Mouse (Mus musculus) spleen, adult 18-20 months (tissue): ENCODE results near the gene Ccdc8.
"Not testable (repeated sequence)": the region's sequence is repeated elsewhere in the genome, so short reads cannot be mapped to it uniquely, and the experiment has no call there.

ENCODE experiments used
- DNase-seq, 2 experiments: peaks; one replicate each; pipeline ENCODE4 v3.0.0; 2022; ENCODE audit warnings: mixed read lengths in 2 of 2

The Ccdc8 gene

DNA sequence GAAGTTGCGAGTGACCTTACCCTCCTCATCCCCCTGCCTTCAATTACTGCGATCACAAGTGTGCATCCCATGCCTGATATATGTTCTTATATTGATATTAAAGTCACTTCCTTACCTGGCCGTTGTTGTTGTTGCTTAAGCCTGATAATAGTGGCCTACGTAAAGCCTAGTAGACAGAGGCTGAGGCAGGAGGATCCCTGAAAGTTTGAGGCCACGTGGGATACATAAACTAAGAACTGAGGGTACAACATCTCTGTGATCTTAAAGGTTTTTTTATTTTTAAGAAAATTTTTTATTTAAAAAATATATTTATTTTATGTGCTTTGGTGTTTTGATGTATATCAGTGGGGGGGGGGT lies at the start of gene Ccdc8:
TSS of gene Ccdc8 (plus strand) at position 258 of the 357 bp plus-strand sequence.
- no peak for DNase-seq

DNA sequence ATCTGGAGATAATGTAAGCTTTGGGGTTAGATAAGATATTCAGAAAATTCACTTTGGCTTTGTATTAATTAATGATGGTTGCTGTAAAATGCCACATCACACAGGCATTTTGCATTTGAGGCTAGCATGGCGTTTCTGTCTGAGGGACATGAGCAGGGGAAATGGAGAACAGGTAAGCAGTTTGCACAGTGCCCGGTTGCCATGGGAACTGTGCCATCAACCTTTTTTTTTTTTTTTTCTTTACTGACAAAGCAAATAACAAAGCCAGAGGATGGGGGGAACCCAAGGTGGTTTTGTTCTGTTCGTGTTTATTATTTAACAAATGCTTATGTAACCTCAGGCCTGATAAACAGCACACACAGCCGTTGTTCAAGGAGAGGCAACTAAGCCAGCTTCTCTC lies 49.6 kb upstream of the Ccdc8 start:
- DNase-seq, result no peak

DNA sequence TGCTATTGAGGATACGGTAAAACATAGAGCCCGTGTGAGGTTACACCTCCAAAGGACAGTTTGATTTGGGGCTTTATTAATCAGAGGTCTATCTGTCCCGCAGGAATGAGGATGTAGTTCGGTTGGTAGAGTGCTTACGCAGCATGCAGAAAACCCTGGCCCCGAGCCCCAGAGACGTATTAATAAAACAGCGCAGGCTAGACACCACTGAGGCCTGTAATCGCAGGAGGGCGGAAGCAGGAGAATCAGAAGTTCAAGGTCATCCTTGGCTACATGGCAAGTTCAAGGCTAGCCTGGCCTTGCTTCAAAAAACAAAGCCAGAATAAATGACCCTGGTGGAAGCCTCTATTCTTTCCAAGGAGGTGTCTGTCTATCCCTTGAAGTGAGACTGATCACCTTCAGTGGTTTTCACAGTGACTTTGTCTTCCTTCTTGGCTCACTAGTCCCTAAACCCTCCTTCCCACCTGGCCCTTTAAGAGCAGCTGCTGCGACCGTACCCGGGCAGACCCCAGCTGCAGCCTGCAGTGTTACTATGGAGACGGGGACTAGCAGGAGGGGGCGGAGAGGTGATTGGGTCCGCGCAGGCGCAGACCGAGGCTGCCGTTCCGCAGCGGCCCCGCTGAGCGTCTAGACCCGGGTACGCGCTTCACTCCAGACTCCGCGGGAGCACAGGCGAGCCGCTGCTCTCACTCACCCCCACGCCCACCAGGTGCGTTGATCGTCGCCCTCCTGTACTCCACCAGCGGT lies 48.3 kb upstream of the Ccdc8 start, which contains the start of gene Pnmal2:
TSS of gene Pnmal2 (plus strand) at position 622 of the 747 bp plus-strand sequence.
- DNase-seq, result peak; percentile 40 to 54

DNA sequence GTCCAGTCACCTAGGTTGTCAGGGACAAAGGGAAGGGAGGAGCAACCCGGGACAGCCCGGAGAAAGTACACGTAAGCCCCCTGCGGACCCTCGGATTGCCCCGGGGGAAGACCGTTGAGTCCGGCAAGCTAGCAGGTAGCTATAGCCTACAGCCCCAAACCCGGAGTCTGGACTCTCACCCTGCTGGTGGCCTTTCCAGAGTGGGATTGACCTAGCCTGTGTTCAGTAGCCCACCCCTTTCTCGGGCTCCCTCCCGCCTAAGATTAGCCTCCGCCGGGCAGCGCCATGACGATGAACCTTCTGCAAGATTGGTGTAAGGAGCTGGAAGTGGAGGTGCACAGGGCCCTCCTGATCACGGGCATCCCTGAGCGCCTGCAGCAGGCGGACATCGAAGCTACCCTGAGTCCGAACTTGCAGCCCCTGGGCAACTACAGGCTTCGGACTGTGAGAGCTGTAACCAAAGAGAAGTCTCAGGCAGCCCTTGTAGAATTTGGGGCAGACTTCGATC lies 47.6 kb upstream of the Ccdc8 start:
- DNase-seq, result peak in 1 of 2 experiments; percentile 13

DNA sequence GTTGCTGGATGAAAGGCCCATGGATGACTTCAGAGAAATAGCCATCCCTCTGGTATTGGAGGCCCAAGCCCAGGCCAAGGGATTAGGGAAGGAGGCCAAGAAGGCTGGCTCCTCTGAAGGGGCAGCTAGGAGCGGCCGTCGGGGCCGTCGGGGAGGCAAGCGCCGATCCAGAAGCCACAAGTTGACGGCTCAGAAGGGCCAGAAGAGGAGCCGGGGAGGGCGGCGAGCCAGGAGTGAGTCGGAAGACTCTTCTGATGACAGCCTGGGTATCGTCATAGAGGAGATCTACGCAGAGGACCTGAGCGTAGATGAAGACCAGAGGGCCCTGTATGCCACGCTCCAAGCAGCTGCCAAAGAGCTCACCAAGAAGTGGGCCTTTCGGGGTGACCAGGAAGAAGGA lies 47.1 kb upstream of the Ccdc8 start:
- no peak for DNase-seq

DNA sequence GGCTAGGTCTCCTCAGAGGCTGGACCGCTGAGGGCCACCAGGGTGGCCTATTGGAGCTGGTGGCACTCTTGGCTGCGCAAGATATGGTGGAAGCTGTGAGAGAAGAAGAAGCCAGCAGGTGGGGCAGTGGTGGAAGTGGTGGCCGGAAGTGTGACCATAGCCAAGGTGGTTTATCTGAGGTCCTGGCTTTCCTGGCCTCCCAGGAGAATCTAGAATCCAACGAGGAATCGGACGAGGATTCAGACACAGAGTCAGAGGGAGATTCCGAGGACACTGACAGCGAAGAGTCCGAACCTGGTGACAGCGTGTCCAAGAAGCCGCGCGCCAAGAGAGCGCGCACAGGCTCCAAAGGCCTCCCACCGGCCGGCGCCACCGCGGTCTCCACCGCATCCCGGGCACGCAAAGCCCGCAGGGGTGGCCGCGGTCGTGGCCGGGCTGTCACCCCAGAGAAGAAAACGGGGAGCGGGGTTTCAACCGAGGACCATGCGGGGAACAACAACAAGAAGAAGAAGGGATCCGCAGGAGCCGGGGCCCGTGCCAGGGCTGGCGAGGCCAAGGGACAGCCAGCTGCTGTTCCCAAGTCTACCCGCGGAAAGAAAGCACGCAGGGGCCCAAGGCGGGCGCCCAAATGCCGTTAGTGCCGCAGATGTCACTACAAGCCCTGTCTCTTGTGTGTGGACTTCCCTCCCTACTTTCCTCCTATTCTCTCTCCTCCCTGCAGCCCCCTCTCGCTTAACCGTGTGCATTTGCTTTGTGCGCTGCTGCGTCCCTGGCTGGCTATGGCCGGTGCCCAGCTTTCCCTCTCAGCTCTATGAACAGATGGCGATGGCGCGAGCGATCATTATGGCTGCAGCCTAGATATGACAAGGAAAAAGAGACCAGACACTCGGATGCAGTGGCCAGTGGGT lies 45.8 kb upstream of the Ccdc8 start:
- no peak for DNase-seq

DNA sequence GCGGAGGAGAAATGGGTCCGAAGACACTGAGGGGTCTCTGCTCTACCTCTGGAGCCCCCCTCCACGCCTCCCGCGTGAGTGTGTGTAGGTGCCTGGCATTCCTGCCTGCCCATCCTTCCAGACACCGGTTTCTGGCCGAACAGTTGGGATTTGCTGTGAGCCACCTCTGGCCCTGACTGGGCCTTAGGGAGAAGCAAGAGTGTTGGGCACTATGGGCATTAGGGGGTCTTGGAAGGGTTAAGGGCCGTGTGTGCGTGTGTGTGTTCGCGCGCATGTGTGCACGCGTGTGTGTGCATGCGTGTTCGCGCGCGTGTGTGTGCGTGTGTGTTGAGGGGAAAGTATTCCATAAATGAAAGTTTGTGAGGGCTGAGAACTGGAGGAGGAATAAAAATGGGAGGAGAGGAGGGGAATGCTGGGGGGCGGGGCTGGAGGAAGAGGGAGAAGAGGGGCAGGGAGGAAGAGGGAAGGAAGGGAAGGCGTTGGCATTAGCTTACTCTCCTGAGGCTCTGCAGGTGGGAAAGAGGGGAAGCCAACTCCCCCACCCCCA lies 45.1 kb upstream of the Ccdc8 start:
- DNase-seq, result no peak

DNA sequence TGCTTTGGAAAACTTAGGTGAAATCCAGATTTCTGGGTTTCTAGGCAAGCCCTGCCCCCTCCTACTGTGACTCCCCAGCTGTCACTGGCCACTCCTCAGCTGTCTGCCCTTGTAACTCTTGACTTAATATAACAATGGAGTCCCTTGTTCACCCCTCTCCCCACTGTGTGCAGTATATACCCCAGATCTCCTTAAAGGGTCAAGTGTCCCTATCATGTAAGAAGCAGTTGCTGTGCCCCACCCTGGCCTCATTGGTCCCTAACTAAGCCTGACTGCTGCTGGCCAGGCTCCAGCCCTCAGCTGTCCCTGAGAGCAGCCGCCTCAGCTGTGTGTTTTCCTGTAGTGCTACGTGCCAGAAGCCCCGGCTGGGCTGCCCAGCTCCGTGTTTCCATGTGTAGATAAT lies 44.5 kb upstream of the Ccdc8 start:
- no peak for DNase-seq

DNA sequence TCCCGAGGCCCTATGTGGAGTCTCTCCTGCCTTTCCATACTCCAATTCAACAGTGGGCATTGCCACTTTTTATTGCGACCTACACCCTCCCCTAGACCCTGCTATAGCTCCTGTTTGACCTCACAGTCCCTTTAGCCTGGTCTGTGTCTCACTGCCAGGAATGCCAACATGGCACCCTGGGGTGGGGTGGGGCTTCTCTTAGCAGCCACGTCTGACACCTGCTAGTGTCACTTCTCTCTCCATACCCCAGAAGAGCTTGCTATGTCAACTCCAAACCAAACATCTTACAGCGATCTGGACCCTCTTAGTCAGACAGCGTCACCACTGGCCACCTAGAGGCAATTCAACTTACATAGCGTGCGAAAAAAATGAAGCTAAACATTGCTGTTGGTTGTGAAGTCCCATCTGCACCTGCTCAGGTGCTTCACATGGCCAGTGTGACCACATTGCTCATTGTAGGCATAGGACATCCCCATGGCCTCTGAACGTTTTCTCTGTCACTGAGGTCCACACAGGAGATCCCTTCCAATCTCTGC lies 43.5 kb upstream of the Ccdc8 start:
- DNase-seq, result no peak

DNA sequence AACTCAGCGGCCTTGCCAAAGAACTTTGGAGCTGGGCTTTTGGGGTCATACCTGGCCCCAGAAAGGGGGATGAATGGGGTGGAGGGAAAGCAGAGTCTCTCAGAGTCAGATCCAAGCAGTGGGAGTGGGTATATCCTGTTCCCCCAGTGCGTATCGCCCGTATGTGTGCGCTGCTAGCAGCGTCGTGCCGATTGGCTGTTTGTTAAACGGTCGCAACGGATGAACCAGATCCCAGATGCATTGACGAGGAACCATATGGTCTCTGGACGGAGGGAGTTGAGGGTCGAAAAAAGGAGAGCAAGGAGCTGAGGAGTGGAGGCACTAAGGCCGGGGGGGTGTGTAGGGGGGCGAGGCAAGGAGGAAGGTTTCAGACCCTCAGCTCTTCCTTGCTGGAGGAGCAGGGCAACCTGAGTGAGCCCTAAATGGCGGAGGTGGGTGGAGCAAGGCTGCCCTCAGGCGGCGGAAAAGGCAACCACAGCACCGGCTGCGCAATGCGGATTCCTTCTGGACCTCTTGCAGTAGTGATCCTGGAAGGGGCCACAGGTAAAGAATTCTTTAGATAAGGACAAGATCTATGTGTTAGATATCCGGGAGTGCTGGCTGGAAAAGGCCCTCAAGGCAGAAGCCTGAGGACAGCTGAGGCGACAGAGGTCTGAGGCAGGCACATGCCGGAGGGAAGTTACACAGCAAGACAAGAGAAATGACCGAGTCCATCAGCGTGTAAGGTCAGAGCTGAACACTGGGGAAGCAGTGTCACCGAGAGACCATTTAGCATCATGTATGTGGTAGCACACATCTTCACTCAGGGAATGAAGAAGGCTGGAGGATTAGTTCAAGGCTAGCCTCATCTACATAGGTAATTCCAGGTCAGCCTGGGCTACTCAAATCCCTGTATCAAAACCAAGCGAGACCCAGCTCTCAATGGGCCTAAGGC lies 42.3 kb upstream of the Ccdc8 start:
- DNase-seq, result peak; percentile 32 to 71

DNA sequence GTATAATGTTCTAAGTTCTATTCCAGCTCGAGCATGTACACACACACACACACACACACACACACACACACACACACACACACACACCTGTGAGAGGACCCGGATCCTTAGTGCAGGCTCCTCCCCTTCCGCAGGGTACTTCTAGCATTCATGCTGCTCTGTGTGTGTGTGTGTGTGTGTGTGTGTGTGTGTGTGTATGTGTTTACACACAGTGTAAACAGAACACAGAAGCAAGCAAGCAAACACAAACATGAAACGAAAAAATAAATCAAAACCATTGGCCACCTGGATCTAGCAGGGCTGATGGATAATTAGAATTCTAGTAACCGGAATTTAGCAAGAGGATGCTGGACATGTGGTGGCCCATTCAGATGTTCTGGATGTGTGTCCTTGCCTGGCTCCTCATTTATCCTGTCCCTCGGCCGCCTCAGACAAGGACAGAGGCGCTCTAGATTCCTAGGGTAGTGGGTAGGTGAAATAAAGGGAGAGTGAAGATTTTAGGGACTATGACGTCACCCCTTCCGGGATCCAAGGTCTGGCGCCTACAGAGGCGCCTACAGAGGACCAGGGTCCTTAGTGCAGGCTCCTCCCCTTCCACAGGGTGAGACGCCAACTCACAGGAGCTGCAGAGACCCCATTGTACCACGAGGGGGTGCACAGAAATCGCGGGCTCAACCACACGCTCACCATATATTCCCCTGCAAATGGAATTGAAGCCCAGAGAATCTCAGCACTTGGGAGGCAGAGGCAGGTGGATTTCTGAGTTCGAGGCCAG lies 41.5 kb upstream of the Ccdc8 start:
- DNase-seq, result peak; percentile 49 to 71

DNA sequence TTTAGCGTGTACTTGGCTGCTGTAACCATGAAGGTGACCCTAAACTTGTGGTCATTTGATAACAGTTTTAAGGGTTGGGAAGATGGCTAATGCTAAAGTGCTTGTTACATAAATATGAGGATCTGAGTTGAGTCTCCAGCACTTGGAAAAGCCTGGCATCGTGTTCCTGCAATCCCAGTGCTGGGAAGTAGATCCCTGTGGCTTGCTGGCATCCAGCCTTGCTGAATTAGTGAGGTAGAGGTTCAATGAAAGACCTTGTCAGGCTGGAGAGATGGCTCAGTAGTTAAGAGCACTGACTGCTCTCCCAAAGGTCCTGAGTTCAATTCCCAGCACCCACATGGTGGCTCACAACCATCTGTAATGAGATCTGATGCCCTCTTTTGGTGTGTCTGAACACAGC lies 38.7 kb upstream of the Ccdc8 start:
- DNase-seq, result not testable (repeated sequence)

DNA sequence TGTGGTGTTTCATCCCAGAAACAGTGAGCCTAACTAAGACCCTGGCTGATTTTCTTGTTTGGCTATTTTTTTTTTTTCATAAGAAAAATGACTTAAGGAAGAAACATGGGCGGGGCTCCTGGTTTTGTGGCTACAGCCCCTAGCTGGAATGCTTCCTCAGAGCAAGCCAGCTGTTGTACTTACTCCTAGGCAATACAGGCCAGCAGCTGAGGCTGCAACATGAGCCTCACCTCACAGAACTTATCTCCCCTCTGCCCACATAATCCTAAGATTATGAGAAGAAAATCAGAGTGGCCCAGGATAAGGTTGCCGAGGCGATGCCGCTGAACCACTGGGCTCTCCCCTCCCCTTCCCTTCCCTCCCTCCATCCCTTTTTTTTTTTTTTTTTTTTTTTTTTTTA lies 36.8 kb upstream of the Ccdc8 start:
- DNase-seq, result no peak

DNA sequence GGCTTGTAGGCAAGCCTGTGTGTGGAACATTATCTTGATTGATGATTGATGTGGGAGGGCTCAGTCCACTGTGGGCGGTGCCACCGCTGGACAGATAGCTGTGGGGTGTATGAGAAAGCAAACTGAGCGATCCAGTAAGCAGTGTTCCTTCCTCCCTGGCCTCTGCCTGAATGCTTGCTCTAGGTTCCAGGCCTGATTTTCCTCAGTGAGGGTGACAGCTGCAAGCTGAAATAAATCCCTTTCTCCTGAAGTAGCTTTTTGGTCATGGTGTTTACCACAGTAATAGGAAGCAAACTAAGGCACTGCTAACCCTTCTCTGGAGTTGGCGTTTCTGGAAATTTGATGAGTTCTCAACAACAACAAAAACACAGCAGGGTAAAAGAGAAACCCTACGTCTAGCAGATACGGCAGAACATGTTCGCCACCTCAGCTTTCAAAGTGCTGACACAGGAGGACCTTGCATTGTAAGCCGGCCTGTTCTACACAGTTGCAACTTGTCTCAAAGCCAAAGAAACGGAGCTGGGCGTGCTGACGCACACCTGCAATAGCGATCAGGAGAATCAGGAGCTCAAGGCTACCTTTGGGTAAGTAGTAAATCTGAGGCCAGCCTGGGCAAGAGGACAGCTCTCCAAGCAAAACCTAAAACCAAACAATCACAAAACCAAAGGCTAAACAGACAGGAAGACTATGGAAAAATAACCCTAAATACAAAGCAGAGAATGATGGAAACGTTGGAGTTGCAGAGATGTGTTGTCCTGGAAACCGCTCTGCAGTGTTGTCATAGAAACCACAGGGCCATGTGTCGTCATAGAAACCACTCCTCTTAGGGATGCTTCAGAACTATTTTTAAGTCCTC lies 35.9 kb upstream of the Ccdc8 start:
- no peak for DNase-seq

DNA sequence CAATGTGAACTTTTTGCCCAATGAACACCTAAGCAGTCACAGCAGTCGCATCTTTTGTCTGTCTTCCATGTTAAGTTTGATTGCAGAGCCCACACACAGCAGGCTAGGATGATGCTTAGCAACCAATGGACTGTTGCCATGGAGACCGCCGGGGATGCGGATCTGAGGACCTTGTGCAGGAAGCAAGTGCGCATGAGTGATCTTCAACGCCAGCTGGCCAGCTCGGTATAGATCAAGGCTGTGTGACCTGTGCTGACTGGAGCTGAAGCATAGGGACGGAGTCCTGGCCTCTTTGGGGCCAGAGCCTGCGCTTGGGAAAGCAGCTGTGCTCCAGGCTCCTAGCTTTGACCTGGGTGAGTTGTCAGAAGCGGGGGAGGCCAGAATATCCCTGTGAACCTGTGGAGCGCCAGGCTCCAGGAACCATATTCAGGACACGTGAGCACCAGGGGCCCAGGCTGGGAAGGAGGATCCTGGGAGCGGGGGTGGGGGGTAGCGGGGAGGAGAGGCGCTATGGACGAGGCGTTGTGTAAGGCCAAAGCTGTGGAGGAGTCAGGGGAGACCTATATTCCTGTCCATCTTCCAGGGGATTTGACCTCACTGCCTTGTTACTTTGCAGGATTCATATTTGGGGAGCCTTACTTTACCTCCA lies 32.8 kb upstream of the Ccdc8 start, which contains the start of gene Pnmal1:
TSS of gene Pnmal1 (plus strand) at position 141 of the 649 bp plus-strand sequence.
- DNase-seq, result no peak

DNA sequence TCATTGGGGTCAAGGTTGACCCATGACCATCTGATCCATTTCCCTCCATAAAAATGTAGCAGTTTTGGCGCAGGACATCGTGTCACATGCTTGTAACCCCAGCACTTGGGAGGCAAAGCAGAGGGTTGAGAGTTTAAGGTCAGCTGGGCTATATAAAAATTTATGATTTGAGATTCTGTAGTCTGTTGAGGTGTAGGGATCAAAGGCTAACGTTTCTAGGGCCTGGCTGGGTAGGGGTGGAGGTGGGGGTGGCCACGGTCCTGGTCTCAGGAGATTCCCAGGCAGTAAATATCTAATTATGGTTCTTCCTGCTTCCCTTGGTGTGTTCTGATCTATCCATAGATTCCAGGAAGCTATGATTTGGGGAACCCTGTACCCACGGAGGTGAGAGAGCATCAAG lies 30.8 kb upstream of the Ccdc8 start:
- DNase-seq, result no peak

DNA sequence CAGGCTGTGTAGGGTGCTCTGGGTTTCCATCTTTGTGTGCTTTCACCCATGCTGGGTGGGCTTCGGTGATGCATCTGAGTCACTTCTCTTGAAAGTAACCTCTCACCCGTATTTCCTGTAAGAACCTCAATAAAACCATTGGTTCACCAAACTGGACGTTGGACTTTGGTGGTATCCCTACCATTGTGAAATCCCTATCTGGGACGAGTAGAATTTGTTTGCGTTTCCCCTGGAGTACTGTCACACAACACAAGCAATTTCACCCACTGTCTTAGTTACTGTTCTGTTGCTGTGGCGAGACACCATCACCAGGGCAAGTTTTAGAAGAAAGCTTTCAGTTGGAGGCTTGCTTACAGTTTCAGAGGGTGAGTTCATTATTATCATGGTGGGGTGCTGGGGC lies 24.1 kb upstream of the Ccdc8 start:
- no peak for DNase-seq

DNA sequence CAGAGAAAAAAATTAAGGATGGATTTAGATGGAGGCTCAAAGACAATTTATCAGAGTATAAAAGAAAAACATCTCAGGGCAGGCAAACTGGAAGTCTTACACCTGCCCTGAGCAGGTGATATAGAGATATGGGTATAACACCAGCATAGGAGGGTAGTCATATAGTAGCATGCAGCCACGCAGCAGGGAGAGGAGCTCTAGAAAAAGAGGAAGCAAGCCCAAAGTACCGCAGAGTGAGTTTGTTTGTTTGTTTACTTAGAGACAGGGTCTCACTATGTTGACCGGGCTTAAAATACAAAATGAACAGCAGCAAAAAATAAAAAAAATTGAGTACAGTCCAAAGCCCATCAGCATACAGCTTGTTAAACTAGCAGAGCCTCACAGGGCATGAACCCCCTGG lies 21.3 kb upstream of the Ccdc8 start:
- DNase-seq, result no peak

DNA sequence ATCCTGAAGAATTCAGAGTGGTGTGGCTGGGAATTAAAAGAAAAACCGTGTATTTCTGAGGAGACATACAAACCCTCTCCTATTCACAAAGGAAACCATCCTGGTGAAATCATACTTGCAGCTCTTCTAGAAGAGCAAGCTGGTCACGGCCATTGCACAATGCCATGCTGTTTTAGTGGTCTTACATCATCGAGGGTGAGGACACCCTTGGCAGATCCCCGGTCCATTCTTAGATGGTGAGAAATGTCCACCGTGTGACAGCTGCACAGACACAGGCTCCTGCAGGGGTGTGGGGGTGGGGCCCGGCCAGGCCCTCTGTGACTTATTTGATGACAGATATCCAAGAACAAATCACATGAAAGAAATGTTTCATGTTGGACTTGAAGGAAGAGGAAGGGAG lies 18.5 kb upstream of the Ccdc8 start:
- DNase-seq, result no peak

DNA sequence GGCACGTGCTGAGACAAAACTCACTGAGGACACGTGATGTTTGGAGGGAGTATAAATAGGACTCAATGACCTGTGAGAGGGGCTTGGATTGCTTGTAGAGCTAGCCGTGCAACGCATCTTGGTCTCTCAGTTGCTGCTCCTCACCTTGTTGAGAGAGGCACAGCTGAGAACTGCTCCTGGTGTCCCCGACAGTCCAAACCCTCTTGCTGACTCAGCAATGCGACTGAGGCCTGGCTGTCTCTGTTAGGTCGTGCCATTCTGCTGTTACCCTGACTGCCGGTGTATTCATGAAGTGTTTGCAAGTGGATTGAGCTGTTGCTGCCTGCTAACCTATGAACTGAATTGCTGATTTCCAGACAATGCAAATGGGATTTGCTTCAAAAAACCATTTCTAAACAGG lies 16.2 kb upstream of the Ccdc8 start:
- DNase-seq, result no peak
